Mouse (Mus musculus): ENCODE results near the gene Actl11.

DNA sequence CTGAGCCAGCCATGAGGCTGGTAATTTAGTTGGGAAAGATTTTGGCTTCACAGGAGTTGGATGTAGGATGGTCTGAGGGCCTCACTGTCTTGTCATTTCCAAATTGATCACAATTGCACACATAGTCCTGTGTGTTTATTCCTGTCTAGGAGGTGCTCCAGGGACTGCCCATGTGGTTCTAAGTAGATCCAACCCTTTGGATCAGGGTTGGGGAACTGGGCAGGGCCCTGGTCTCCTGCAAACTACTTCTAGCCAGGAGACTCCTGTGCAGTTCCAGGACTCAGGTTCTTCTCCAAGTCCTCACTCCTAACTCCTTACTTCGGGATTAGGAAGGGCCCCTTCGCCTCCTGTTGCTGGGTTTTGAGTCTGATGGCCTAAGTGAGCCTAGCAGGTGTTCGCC, 7.1 kb downstream of the Actl11 start, which contains the start of gene Camkv:
- no peak for TF ChIP-seq CTCF (IDR thresholded peaks at IDR 0.05; ENCODE audit: low read depth)
- no peak for TF ChIP-seq EP300 (optimal IDR thresholded peaks at IDR 0.05)
